Mouse (Mus musculus) left cerebral cortex, postnatal 10 days (tissue): ENCODE measurements around the gene E130114P18Rik. TPM values are rescaled to one million over a fixed set of nuclear protein-coding genes. Genes with fewer than 3 reads are reported as not detected.

Experiments
- DNase-seq, 2 experiments: peaks; one replicate each; pipeline ENCODE4 v3.0.0; 2021 to 2022; ENCODE audit warnings: low spot score in 2 of 2, mixed read lengths in 1 of 2; ENCODE audit errors: extremely low spot score in 1 of 2
- intact Hi-C: fragments of 180-260 bp; cut with DNase I; formaldehyde crosslinking; loops from one replicate; pipeline ENCODE4 v1.15.1; 2025
- total RNA-seq, 2 experiments: library from RNA; stranded (reverse); gene quantifications; 2 replicates each; pipeline ENCODE4 v1.2.3; 2021

E130114P18Rik gene
- total RNA-seq, 2 experiments from 2014 or later = 6.1 to 6.9 TPM

GRCm38 (mm10) chr4:97675741-97676578 is 101.9 kb downstream of the E130114P18Rik start:
- DNase-seq = peak in 1 of 2 experiments; percentile 11
- intact Hi-C loops = loop anchor here (5.0 to 10.0 kb wide), 3 partner anchors 71 to 1029 kb away; no protein-coding TSS in a partner anchor

GRCm38 (mm10) chr4:97673854-97674510 is 103.9 kb downstream of the E130114P18Rik start:
- no peak for DNase-seq
- intact Hi-C loops = loop anchor here (10.0 kb wide), 2 partner anchors 651 to 1031 kb away; no protein-coding TSS in a partner anchor

GRCm38 (mm10) chr4:97672501-97672900 is 105.4 kb downstream of the E130114P18Rik start:
- DNase-seq = no peak
- intact Hi-C loops = loop anchor here (10.0 kb wide), 2 partner anchors 652 to 1032 kb away; no protein-coding TSS in a partner anchor

- intact Hi-C loops = loop anchor here (10.0 kb wide), 2 partner anchors 653 to 1033 kb away; no protein-coding TSS in a partner anchor
- no peak for DNase-seq
Measured at GRCm38 (mm10) chr4:97671911-97672310, 106.0 kb downstream of the E130114P18Rik start.

- intact Hi-C loops = loop anchor here (10.0 kb wide), 2 partner anchors 654 to 1034 kb away; no protein-coding TSS in a partner anchor
- DNase-seq = no peak
Measured at GRCm38 (mm10) chr4:97670418-97670817, 107.5 kb downstream of the E130114P18Rik start.

- intact Hi-C loops = loop anchor here (10.0 kb wide), 2 partner anchors 655 to 1035 kb away; no protein-coding TSS in a partner anchor
- no peak for DNase-seq
Measured at GRCm38 (mm10) chr4:97669808-97670207, 108.1 kb downstream of the E130114P18Rik start.

- intact Hi-C loops = no loop called here
- no peak for DNase-seq
Measured at GRCm38 (mm10) chr4:97665428-97665755, 112.5 kb downstream of the E130114P18Rik start.

- intact Hi-C loops = no loop called here
- no peak for DNase-seq
Measured at GRCm38 (mm10) chr4:97664738-97665427, 113.0 kb downstream of the E130114P18Rik start.

GRCm38 (mm10) chr4:97663922-97664321 is 114.0 kb downstream of the E130114P18Rik start:
- intact Hi-C loops = no loop called here
- no peak for DNase-seq

- peak in 1 of 2 experiments; percentile 66 for DNase-seq
- intact Hi-C loops = no loop called here
Measured at GRCm38 (mm10) chr4:97662841-97663240, 115.0 kb downstream of the E130114P18Rik start.

- intact Hi-C loops = no loop called here
- no peak for DNase-seq
Measured at GRCm38 (mm10) chr4:97661611-97662273, 116.1 kb downstream of the E130114P18Rik start.

- intact Hi-C loops = no loop called here
- DNase-seq = peak in 1 of 2 experiments; percentile 54
Measured at GRCm38 (mm10) chr4:97657586-97657985, 120.3 kb downstream of the E130114P18Rik start.

GRCm38 (mm10) chr4:97649626-97650015 is 128.3 kb downstream of the E130114P18Rik start:
- intact Hi-C loops = no loop called here
- DNase-seq = no peak

- intact Hi-C loops = no loop called here
- DNase-seq = peak; percentile 75 to 89
Measured at GRCm38 (mm10) chr4:97648825-97649625, 128.9 kb downstream of the E130114P18Rik start.

- intact Hi-C loops = no loop called here
- no peak for DNase-seq
Measured at GRCm38 (mm10) chr4:97648436-97648707, 129.5 kb downstream of the E130114P18Rik start.

- intact Hi-C loops = no loop called here
- peak; percentile 36 to 47 for DNase-seq
Measured at GRCm38 (mm10) chr4:97647700-97648435, 130.0 kb downstream of the E130114P18Rik start.

- DNase-seq = no peak
- intact Hi-C loops = no loop called here
Measured at GRCm38 (mm10) chr4:97647236-97647635, 130.6 kb downstream of the E130114P18Rik start.
